Mouse (Mus musculus) R1 (cell line): Measurements from ENCODE around the gene S100a3.

Source experiments
- DNase-seq: peaks from one replicate; pipeline ENCODE4 v3.0.0-alpha.2; 2018; ENCODE audit warnings: low read depth, low spot score

The S100a3 gene

GRCm38 (mm10) chr3:90626266-90627021 is 66.1 kb downstream of the S100a3 start:
- DNase-seq: no peak

- DNase-seq: no peak
Measured at GRCm38 (mm10) chr3:90627366-90627765, 67.0 kb downstream of the S100a3 start.

- no peak for DNase-seq
Measured at GRCm38 (mm10) chr3:90627807-90628206, 67.4 kb downstream of the S100a3 start.

GRCm38 (mm10) chr3:90629298-90629697 is 68.9 kb downstream of the S100a3 start:
- peak; percentile 34 for DNase-seq

GRCm38 (mm10) chr3:90631984-90632383 is 71.6 kb downstream of the S100a3 start:
- DNase-seq: no peak

GRCm38 (mm10) chr3:90638511-90639275 is 78.3 kb downstream of the S100a3 start:
- no peak for DNase-seq

GRCm38 (mm10) chr3:90639511-90640154 is 79.3 kb downstream of the S100a3 start:
- peak; percentile 76 for DNase-seq

GRCm38 (mm10) chr3:90640981-90641380 is 80.6 kb downstream of the S100a3 start:
- DNase-seq: no peak

- DNase-seq: peak; percentile 57
Measured at GRCm38 (mm10) chr3:90644220-90644619, 83.8 kb downstream of the S100a3 start.

- no peak for DNase-seq
Measured at GRCm38 (mm10) chr3:90647291-90647690, 86.9 kb downstream of the S100a3 start.

GRCm38 (mm10) chr3:90648981-90649380 is 88.6 kb downstream of the S100a3 start:
- no peak for DNase-seq

GRCm38 (mm10) chr3:90649832-90650231 is 89.5 kb downstream of the S100a3 start:
- DNase-seq: no peak
